Mouse (Mus musculus) midbrain, embryonic 11.5 days (tissue): ENCODE data around the gene Ctdsp1. TPM values are rescaled to one million over a fixed set of nuclear protein-coding genes. Genes with fewer than 3 reads are reported as not detected.

Experiments
- ATAC-seq: fragments of 200-750 bp; cut with Nextera tagmentation; 2 replicates; pipeline ENCODE4 v1.8.0; 2017; ENCODE audit warnings: moderate TSS enrichment, moderate library complexity; ENCODE audit not compliant: low FRiP score
- DNase-seq: peaks from one replicate; pipeline ENCODE4 v3.0.0; 2015; ENCODE audit warnings: low spot score; ENCODE audit errors: missing footprints
- H3K27ac ChIP-seq: fragments of 300-500 bp; sonication (generic); 2 replicates; pipeline ENCODE4 v1.5.1; 2014; ENCODE audit warnings: low read depth, low read length
- H3K27me3 ChIP-seq: fragments of 300-500 bp; sonication (generic); 2 replicates; pipeline ENCODE4 v1.6.1; 2014; ENCODE audit warnings: mild to moderate bottlenecking, low read length, moderate library complexity, mixed read lengths; ENCODE audit not compliant: control insufficient read depth, insufficient read depth
- H3K36me3 ChIP-seq: fragments of 300-500 bp; sonication (generic); 2 replicates; pipeline ENCODE4 v1.6.1; 2014; ENCODE audit warnings: mild to moderate bottlenecking, low read length, moderate library complexity, mixed read lengths; ENCODE audit not compliant: control insufficient read depth, insufficient read depth
- H3K4me1 ChIP-seq: fragments of 300-500 bp; sonication (generic); 2 replicates; pipeline ENCODE4 v1.6.1; 2014; ENCODE audit warnings: low read length; ENCODE audit not compliant: control insufficient read depth, insufficient read depth
- H3K4me2 ChIP-seq: fragments of 300-500 bp; sonication (generic); 2 replicates; pipeline ENCODE4 v1.6.1; 2014; ENCODE audit warnings: mild to moderate bottlenecking, moderate library complexity
- H3K4me3 ChIP-seq: fragments of 300-500 bp; sonication (generic); 2 replicates; pipeline ENCODE4 v1.5.1; 2014; ENCODE audit warnings: low read depth, low read length
- H3K9ac ChIP-seq: fragments of 300-500 bp; sonication (generic); 2 replicates; pipeline ENCODE4 v1.6.1; 2014; ENCODE audit warnings: low read length
- H3K9me3 ChIP-seq: fragments of 300-500 bp; sonication (generic); 2 replicates; pipeline ENCODE4 v1.6.1; 2016; ENCODE audit warnings: low read length; ENCODE audit not compliant: control insufficient read depth
- WGBS: fragments of 180-500 bp; shearing (Covaris S2); extraction: QIAGEN DNeasy Blood & Tissue Kit; methylation state at CpG from one replicate; pipeline ENCODE4 v1.1.7; 2014; 5-methylcytosine and 5-hydroxymethylcytosine counted together
- polyA plus RNA-seq: library from polyadenylated mRNA; unstranded; fragments of >200 nt; fragmentation: Nextera tagmentation; extraction: Ambion mirVana; gene quantifications from 2 replicates; pipeline ENCODE4 v1.2.1, GENCODE M21; 2014

Ctdsp1 gene
- polyA plus RNA-seq, 1 experiment from 2014 or later: 37.9 TPM

DNA sequence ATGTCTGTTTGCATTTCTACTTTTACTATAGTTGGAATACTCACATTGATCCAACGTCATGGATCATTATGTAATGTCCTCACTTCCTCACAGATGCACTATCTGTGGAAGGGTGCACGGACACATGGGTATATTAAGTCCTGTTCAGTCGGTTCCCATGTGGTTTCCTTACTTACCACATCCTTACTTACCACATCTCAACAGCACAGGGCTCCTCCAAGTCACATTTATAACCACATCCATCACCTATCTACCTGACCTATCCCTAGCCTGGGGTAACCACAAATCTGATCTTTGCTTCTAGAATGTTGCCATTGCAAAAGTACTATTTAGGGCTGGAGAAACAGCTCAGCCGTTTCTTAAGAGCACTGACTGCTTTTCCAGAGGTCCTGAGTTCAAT lies 17.9 kb upstream of the Ctdsp1 start:
- no peaks in the 10 kb centered on the region for H3K36me3 ChIP-seq
- 79% methylated on average over 4 of the region's 4 CpGs for WGBS
- no peak overlapping the region for H3K27ac ChIP-seq
- peaks cover 2% of the 10 kb centered on the region; the same call in 1 of the 2 replicates for H3K4me1 ChIP-seq
- DNase-seq (no peak), ATAC-seq (no peak)
- H3K9me3 ChIP-seq: no peaks in the 10 kb centered on the region
- no peaks in the 10 kb centered on the region for H3K27me3 ChIP-seq
- no peak overlapping the region for H3K4me2 ChIP-seq
- no peak overlapping the region for H3K4me3 ChIP-seq
- H3K9ac ChIP-seq: no peak overlapping the region

DNA sequence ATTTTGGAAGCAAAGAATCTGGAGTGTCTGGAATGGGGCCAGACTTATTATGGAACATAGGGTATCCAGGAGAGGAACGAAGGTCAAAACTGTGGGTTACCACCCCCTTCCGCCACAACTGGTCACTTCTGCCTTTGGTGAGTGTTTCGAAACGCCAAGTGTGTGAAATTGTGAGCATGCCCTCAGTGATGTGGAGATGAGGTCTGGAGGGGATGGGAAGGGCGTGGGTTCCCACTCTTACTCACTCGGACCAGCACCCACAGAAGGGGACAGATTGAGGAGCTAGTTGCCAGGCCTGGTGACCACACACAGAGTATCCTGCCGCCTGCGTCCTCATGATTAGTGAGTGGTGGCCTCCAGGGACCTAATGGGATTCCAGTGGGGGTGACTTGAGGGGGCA lies 16.3 kb upstream of the Ctdsp1 start, which contains the start of gene Slc11a1:
Gene Slc11a1, plus strand, starts transcription at position 216 of the 400 bp plus-strand sequence.
- 76% methylated on average over 8 of the region's 8 CpGs for WGBS

DNA sequence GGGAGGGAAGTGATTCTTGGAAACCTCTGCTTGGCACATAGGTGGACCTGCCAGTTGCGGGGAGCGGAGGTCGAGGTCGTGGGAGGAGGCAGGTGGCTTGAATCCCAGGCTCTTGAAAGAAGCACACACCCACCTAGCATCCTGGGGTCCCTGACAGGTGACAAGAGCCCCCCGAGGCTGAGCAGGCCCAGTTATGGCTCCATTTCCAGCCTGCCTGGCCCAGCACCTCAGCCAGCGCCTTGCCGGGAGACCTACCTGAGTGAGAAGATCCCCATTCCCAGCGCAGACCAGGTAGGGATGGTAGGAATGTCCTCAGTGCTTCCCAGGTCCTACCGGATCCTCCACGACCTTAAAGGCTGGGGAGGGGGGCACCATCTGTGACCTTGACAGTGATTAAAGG lies 15.7 kb upstream of the Ctdsp1 start:
- WGBS: 82% methylated on average over 10 of the region's 10 CpGs
- H3K27me3 ChIP-seq: no peaks in the 10 kb centered on the region
- no peak overlapping the region for H3K4me3 ChIP-seq
- H3K4me2 ChIP-seq: no peak overlapping the region
- no peaks in the 10 kb centered on the region for H3K36me3 ChIP-seq
- DNase-seq: no peak
- H3K9ac ChIP-seq: no peak overlapping the region
- peaks cover 2% of the 10 kb centered on the region; the same call in 1 of the 2 replicates for H3K4me1 ChIP-seq
- no peak for ATAC-seq
- H3K9me3 ChIP-seq: no peaks in the 10 kb centered on the region
- H3K27ac ChIP-seq: no peak overlapping the region

More for the DNA sequence above, 16.3 kb upstream of the Ctdsp1 start, which contains the start of gene Slc11a1:
- no peak within 1 kb of the TSS for H3K27ac ChIP-seq
- no peak within 1 kb of the TSS for H3K4me2 ChIP-seq
- H3K27me3 ChIP-seq: no peaks in the 10 kb centered on the region
- ATAC-seq (no peak), DNase-seq (no peak)
- no peaks in the 10 kb centered on the region for H3K9me3 ChIP-seq
- H3K9ac ChIP-seq: no peak within 1 kb of the TSS
- no peak within 1 kb of the TSS for H3K4me3 ChIP-seq
- no peaks in the 10 kb centered on the region for H3K36me3 ChIP-seq
- H3K4me1 ChIP-seq: peaks cover 2% of the 10 kb centered on the region; the same call in 1 of the 2 replicates

DNA sequence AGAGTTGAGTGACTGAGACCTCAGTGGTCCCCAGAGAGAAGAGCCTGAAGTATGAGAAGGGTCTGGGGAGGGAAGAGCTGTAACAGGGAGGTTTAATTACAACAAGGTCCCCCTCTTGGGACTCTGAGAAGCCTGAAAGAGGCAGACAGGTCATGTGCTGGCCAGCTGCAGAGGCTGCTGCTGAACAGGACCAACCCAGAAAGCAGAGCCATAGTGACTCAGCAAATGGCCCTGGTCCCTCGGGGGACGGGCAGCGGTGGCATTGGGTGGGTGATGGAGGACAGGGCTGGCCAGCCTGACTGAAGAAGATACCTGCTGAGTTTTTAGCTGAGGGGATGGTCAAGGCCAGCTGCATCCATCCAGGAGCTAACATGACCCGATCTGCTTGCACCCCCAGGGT lies 14.9 kb upstream of the Ctdsp1 start:
- no peak overlapping the region for H3K4me2 ChIP-seq
- DNase-seq (no peak), ATAC-seq (no peak)
- H3K27ac ChIP-seq: no peak overlapping the region
- no peaks in the 10 kb centered on the region for H3K27me3 ChIP-seq
- peaks cover 2% of the 10 kb centered on the region; the same call in 1 of the 2 replicates for H3K4me1 ChIP-seq
- H3K9me3 ChIP-seq: no peaks in the 10 kb centered on the region
- H3K36me3 ChIP-seq: no peaks in the 10 kb centered on the region
- no peak overlapping the region for H3K9ac ChIP-seq
- WGBS: 85% methylated on average over 4 of the region's 4 CpGs
- H3K4me3 ChIP-seq: no peak overlapping the region

GRCm38 (mm10) chr1:74379058-74379504 lies 12.2 kb upstream of the Ctdsp1 start:
- Histone ChIP-seq H3K36me3 (no peaks in the 10 kb centered on the region), H3K4me1 (peaks cover 2% of the 10 kb centered on the region; the same call in 1 of the 2 replicates), H3K4me3 (no peak overlapping the region), H3K27me3 (no peaks in the 10 kb centered on the region), H3K27ac (no peak overlapping the region), H3K9me3 (no peaks in the 10 kb centered on the region), H3K9ac (no peak overlapping the region), H3K4me2 (no peak overlapping the region)
- WGBS: 84% methylated on average over 7 of the region's 7 CpGs
- ATAC-seq (no peak), DNase-seq (no peak)

GRCm38 (mm10) chr1:74380484-74380883 lies 10.8 kb upstream of the Ctdsp1 start:
- H3K9me3 ChIP-seq: no peaks in the 10 kb centered on the region
- no peaks in the 10 kb centered on the region for H3K36me3 ChIP-seq
- DNase-seq: no peak
- no peak overlapping the region for H3K4me2 ChIP-seq
- H3K27ac ChIP-seq: no peak overlapping the region
- peaks cover 2% of the 10 kb centered on the region; the same call in 1 of the 2 replicates for H3K4me1 ChIP-seq
- ATAC-seq: no peak
- WGBS: 86% methylated on average over 5 of the region's 5 CpGs
- H3K27me3 ChIP-seq: no peaks in the 10 kb centered on the region
- no peak overlapping the region for H3K9ac ChIP-seq
- no peak overlapping the region for H3K4me3 ChIP-seq

GRCm38 (mm10) chr1:74381588-74382021 lies 9.7 kb upstream of the Ctdsp1 start:
- H3K36me3 ChIP-seq: no peaks in the 10 kb centered on the region
- no peaks in the 10 kb centered on the region for H3K9me3 ChIP-seq
- H3K4me3 ChIP-seq: no peak overlapping the region
- no peak for ATAC-seq
- no peaks in the 10 kb centered on the region for H3K27me3 ChIP-seq
- H3K4me1 ChIP-seq: peaks cover 2% of the 10 kb centered on the region; the same call in 1 of the 2 replicates
- 90% methylated on average over 10 of the region's 10 CpGs for WGBS
- DNase-seq: no peak
- no peak overlapping the region for H3K27ac ChIP-seq
- no peak overlapping the region for H3K9ac ChIP-seq
- no peak overlapping the region for H3K4me2 ChIP-seq

GRCm38 (mm10) chr1:74383385-74383784 lies 7.9 kb upstream of the Ctdsp1 start:
- no peaks in the 10 kb centered on the region for H3K9me3 ChIP-seq
- WGBS: 86% methylated on average over 13 of the region's 13 CpGs
- no peak for DNase-seq

GRCm38 (mm10) chr1:74384525-74384924 lies 6.8 kb upstream of the Ctdsp1 start:
- 90% methylated on average over 8 of the region's 8 CpGs for WGBS
- ATAC-seq (no peak), DNase-seq (no peak)

More at GRCm38 (mm10) chr1:74383385-74383784, 7.9 kb upstream of the Ctdsp1 start:
- peaks cover 4% of the 10 kb centered on the region; the same call in 1 of the 2 replicates for H3K4me1 ChIP-seq
- no peak overlapping the region for H3K9ac ChIP-seq
- ATAC-seq: no peak
- H3K36me3 ChIP-seq: no peaks in the 10 kb centered on the region
- H3K4me2 ChIP-seq: no peak overlapping the region
- H3K4me3 ChIP-seq: no peak overlapping the region
- H3K27me3 ChIP-seq: no peaks in the 10 kb centered on the region
- no peak overlapping the region for H3K27ac ChIP-seq

More at GRCm38 (mm10) chr1:74384525-74384924, 6.8 kb upstream of the Ctdsp1 start:
- Histone ChIP-seq H3K36me3 (no peaks in the 10 kb centered on the region), H3K4me3 (no peak overlapping the region), H3K27me3 (peaks cover 4% of the 10 kb centered on the region; the same call in 1 of the 2 replicates), H3K4me1 (peaks cover 4% of the 10 kb centered on the region; the same call in 1 of the 2 replicates), H3K4me2 (no peak overlapping the region), H3K9me3 (no peaks in the 10 kb centered on the region), H3K27ac (no peak overlapping the region), H3K9ac (no peak overlapping the region)
